Mouse (Mus musculus): ENCODE measurements around the gene Xxylt1.

- TF ChIP-seq CHD2 (IDR thresholded peaks at IDR 0.05; ENCODE audit: low read depth, low read length) (no peak), ZC3H11A (IDR thresholded peaks at IDR 0.05; ENCODE audit: borderline replicate concordance, low read depth, low read length) (no peak), HCFC1 (IDR thresholded peaks at IDR 0.05; ENCODE audit: borderline replicate concordance, insufficient read depth, low read length) (no peak), MAFK (IDR thresholded peaks at IDR 0.05; ENCODE audit: insufficient read depth, low read depth, low read length) (no peak)
Observed at GRCm38 (mm10) chr16:31080573-31081051, 620 bp downstream of the Xxylt1 start.
